Mouse (Mus musculus) cortical plate, adult 2 months (tissue): ENCODE data around the gene Sp1.

Experiments used
- CTCF ChIP-seq: fragments of 200-500 bp; IDR thresholded peaks from 2 replicates; pipeline ENCODE4 v1.5.1; 2011; ENCODE audit warnings: mild to moderate bottlenecking, control low read depth, low read length; ENCODE audit not compliant: insufficient read depth; ENCODE audit errors: extremely low read depth
- POLR2A ChIP-seq: fragments of 200-500 bp; IDR thresholded peaks from 2 replicates; pipeline ENCODE4 v1.6.1; 2011; ENCODE audit warnings: mild to moderate bottlenecking, low read length, control low read depth; ENCODE audit not compliant: insufficient read depth; ENCODE audit errors: extremely low read depth

GRCm38 (mm10) chr15:102405489-102406195 lies at the start of gene Sp1:
- TF ChIP-seq CTCF (no peak), POLR2A (peak; percentile 99)
